In genomic region chr3:83446154-83446667, GRCm38 (mm10) we compare ENCODE assay signal across 9 mouse cellular contexts.
A peak's percentile ranks its signal among the peaks of the same experiment; 100 is the strongest.
DNase-seq lines count a peak whose midpoint lies in the region; ATAC-seq and TF ChIP-seq lines count a peak whose summit lies in the region.
"Had no signal": no experiment of that assay in that cellular context is flagged by ENCODE, and none has a peak within 500 bp of the region (broad histone marks: within the 10 kb centered on the region; RNA-seq: fewer than 3 reads in every experiment).

No protein-coding gene starts in this region.

- peak; percentile 70; the same call in 1 of the 2 replicates for ATAC-seq in frontal cortex, adult (ENCODE audit: low TSS enrichment)
- peak; percentile 94 for ATAC-seq in lung, embryonic 14.5 days (ENCODE audit: insufficient read depth)
- no peak for ATAC-seq in erythroblast, adult 5-6 weeks (replicated peaks; ENCODE audit: low FRiP score, poor library complexity, severe bottlenecking)

- H3K4me2 ChIP-seq in lung, embryonic 14.5 days = no peak overlapping the region
- H3K4me2 ChIP-seq: limb, embryonic 12.5 days had no signal

- DNase-seq in frontal cortex, postnatal 14 days (ENCODE audit: low spot score in 2 of 2) = no peak
- DNase-seq in 3T3-L1 (ENCODE audit: low read depth, low spot score) = peak; percentile 99
- peak; percentile 78 to 84 for DNase-seq in heart, adult 18-20 months
- DNase-seq in lung, embryonic 14.5 days = peak; percentile 86
- DNase-seq in layer of hippocampus, postnatal 25 days (ENCODE audit: extremely low spot score in 1 of 2, low spot score in 1 of 2) = no peak
- no peak for DNase-seq in thymus, adult 2 months

- 38% methylated on average over 7 of the region's 7 CpGs for WGBS in lung, embryonic 14.5 days
- WGBS in thymus, adult 2 months = 74% methylated on average over 7 of the region's 7 CpGs

- peaks cover 6% of the 10 kb centered on the region; the same call in 1 of the 2 replicates for H3K4me1 ChIP-seq in lung, embryonic 14.5 days (ENCODE audit: insufficient read depth)
- H3K4me1 ChIP-seq in thymus, adult 2 months (replicated peaks; ENCODE audit: control insufficient read depth, insufficient read depth, low read length) = no peaks in the 10 kb centered on the region
- H3K4me1 ChIP-seq: limb, embryonic 12.5 days had no signal

- no peaks in the 10 kb centered on the region for H3K27me3 ChIP-seq in lung, embryonic 14.5 days (ENCODE audit: insufficient read depth, low read length)
- H3K27me3 ChIP-seq in thymus, adult 2 months (ENCODE audit: control insufficient read depth, insufficient read depth, low read length) = no peaks in the 10 kb centered on the region
- H3K27me3 ChIP-seq: limb, embryonic 12.5 days had no signal

- H3K27ac ChIP-seq in lung, embryonic 14.5 days (ENCODE audit: low read depth) = peak overlapping the region; percentile 21; the same call in 1 of the 2 replicates
- H3K27ac ChIP-seq in thymus, adult 2 months (ENCODE audit: control insufficient read depth, insufficient read depth, low read length) = no peak overlapping the region
- H3K27ac ChIP-seq: limb, embryonic 12.5 days had no signal

- H3K9ac ChIP-seq in lung, embryonic 14.5 days = no peak overlapping the region
- H3K9ac ChIP-seq: limb, embryonic 12.5 days had no signal

- H3K36me3 ChIP-seq in lung, embryonic 14.5 days (ENCODE audit: insufficient read depth) = no peaks in the 10 kb centered on the region
- no peaks in the 10 kb centered on the region for H3K36me3 ChIP-seq in thymus, adult 2 months (ENCODE audit: control insufficient read depth, insufficient read depth, low read length)
- H3K36me3 ChIP-seq: limb, embryonic 12.5 days had no signal

- H3K4me3 ChIP-seq in lung, embryonic 14.5 days (ENCODE audit: low read depth, low read length) = no peak overlapping the region
- H3K4me3 ChIP-seq in thymus, adult 2 months (ENCODE audit: control insufficient read depth, insufficient read depth, low read length) = no peak overlapping the region
- H3K4me3 ChIP-seq: limb, embryonic 12.5 days had no signal

- H3K9me3 ChIP-seq in lung, embryonic 14.5 days (ENCODE audit: low read depth, low read length) = no peaks in the 10 kb centered on the region
- H3K9me3 ChIP-seq: limb, embryonic 12.5 days had no signal

- TF ChIP-seq CTCF in lung, embryonic 14.5 days (IDR thresholded peaks at IDR 0.05; ENCODE audit: low read depth) = no peak
- TF ChIP-seq CTCF in thymus, adult 2 months (IDR thresholded peaks at IDR 0.05; ENCODE audit: borderline replicate concordance, control insufficient read depth, extremely low read depth, insufficient read depth, low read length, poor library complexity) = no peak

- no peak for TF ChIP-seq POLR2A in thymus, adult 2 months (IDR thresholded peaks at IDR 0.05; ENCODE audit: control insufficient read depth, extremely low read depth, insufficient read depth, low read length, poor library complexity)

Comparison
In these comparisons a context has a peak if more than half of its experiments do, and no peak if none do; other contexts are left out.
1. DNase-seq: peak in 3T3-L1 (single experiment), heart, adult 18-20 months (2 of 2) and lung, embryonic 14.5 days (single experiment); none in frontal cortex, postnatal 14 days (0 of 2), layer of hippocampus, postnatal 25 days (0 of 2) and thymus, adult 2 months (single experiment).